Mouse (Mus musculus): ENCODE measurements around the gene Trip4. TPM values are rescaled to one million over a fixed set of nuclear protein-coding genes. Genes with fewer than 3 reads are reported as not detected.

Trip4 gene
- polyA plus RNA-seq, 1 experiment from 2014 or later: 20.4 TPM

DNA sequence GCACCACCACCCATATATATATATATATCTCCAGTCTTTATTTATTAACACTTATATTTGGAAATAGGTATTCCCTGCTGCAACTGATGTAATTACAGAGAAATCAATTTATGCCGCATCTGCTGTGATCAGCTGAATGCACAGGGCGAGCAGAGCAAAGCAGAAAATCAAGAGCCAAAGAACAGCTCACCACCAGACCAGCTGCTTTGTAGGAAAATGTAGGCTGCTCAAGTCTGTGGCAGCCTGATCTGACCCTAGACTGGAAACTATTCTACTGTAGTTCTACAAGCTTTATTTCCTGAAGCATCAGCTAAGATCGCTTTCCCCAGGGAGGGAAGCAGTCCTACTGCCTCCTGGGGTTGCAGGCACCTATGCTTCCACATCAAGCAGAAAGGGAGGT is 115.1 kb downstream of the Trip4 start:
- no peak overlapping the region for H3K9ac ChIP-seq (ENCODE audit: low read depth, low read length)
- no peak overlapping the region for H3K4me2 ChIP-seq (ENCODE audit: low read length)
- peaks cover 6% of the 10 kb centered on the region; the same call in 1 of the 2 replicates for H3K36me3 ChIP-seq (ENCODE audit: insufficient read depth, low read length)
- no peaks in the 10 kb centered on the region for H3K27me3 ChIP-seq (ENCODE audit: insufficient read depth, low read length)
- ATAC-seq (replicated peaks; ENCODE audit: low FRiP score, low read depth) (no peak), DNase-seq (ENCODE audit: low spot score) (no peak)
- TF ChIP-seq CTCF (IDR thresholded peaks at IDR 0.05; ENCODE audit: low read depth): no peak
- 0 out of 2 replicates have a peak, but pooled peaks cover 2% of the 10 kb centered on the region for H3K4me1 ChIP-seq (replicated peaks; ENCODE audit: insufficient read depth, low read length)
- H3K4me3 ChIP-seq (replicated peaks; ENCODE audit: low read depth, low read length): no peak overlapping the region
- WGBS: 80% methylated on average over 3 of the region's 3 CpGs
- no peaks in the 10 kb centered on the region for H3K9me3 ChIP-seq (replicated peaks; ENCODE audit: low read length)
- no peak overlapping the region for H3K27ac ChIP-seq

DNA sequence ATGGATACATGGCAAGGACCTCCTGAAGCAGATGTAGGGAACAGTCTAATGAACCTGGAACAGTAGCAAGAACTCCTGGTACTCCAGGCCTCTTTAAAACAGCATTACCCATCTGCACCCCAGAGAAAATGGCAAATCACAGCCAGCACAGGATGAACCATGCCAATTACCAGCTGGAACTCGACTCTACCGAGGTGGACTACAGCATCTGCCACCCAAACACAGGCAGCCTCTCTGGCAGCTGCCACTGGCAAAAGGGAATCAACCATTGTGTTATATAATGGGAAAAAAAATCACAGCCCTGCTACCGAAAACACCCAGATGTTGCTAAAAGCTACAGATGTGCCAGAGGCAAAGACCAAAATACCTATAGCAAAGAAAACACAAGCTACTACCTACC is 115.5 kb downstream of the Trip4 start:
- 85% methylated on average over 3 of the region's 3 CpGs for WGBS
- peaks cover 6% of the 10 kb centered on the region; the same call in 1 of the 2 replicates for H3K36me3 ChIP-seq (ENCODE audit: insufficient read depth, low read length)
- H3K4me2 ChIP-seq (ENCODE audit: low read length): no peak overlapping the region
- ATAC-seq (replicated peaks; ENCODE audit: low FRiP score, low read depth) (no peak), DNase-seq (ENCODE audit: low spot score) (no peak)
- H3K9ac ChIP-seq (ENCODE audit: low read depth, low read length): no peak overlapping the region
- no peaks in the 10 kb centered on the region for H3K27me3 ChIP-seq (ENCODE audit: insufficient read depth, low read length)
- H3K9me3 ChIP-seq (replicated peaks; ENCODE audit: low read length): no peaks in the 10 kb centered on the region
- H3K27ac ChIP-seq: no peak overlapping the region
- H3K4me1 ChIP-seq (replicated peaks; ENCODE audit: insufficient read depth, low read length): 0 out of 2 replicates have a peak, but pooled peaks cover 2% of the 10 kb centered on the region
- no peak for TF ChIP-seq CTCF (IDR thresholded peaks at IDR 0.05; ENCODE audit: low read depth)
- H3K4me3 ChIP-seq (replicated peaks; ENCODE audit: low read depth, low read length): no peak overlapping the region

DNA sequence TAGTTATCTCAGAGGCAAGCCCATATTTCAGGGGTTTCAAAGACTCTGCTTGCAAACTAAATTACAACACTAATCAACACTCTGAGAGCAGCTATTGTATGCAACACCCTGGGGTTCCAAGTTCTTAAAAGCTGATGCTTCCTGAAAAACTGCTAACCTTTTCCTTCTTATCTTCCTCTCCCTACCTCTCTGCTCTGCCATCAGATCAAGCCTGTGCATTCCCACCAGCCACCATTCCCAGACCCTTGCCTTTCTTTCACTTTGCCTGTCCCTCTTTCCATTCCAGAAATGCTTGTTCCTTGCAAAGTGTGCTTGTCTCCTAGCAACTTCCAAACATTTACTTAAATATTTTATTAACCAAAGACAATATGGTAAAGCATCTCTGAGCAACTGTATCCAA is 116.7 kb downstream of the Trip4 start:
- H3K9me3 ChIP-seq (replicated peaks; ENCODE audit: low read length): no peaks in the 10 kb centered on the region
- H3K4me1 ChIP-seq (replicated peaks; ENCODE audit: insufficient read depth, low read length): 0 out of 2 replicates have a peak, but pooled peaks cover 11% of the 10 kb centered on the region
- ATAC-seq (replicated peaks; ENCODE audit: low FRiP score, low read depth) (no peak), DNase-seq (ENCODE audit: low spot score) (peak; percentile 28)
- TF ChIP-seq CTCF (IDR thresholded peaks at IDR 0.05; ENCODE audit: low read depth): no peak
- H3K9ac ChIP-seq (ENCODE audit: low read depth, low read length): no peak overlapping the region
- H3K27ac ChIP-seq: no peak overlapping the region
- no peaks in the 10 kb centered on the region for H3K27me3 ChIP-seq (ENCODE audit: insufficient read depth, low read length)
- no peak overlapping the region for H3K4me3 ChIP-seq (replicated peaks; ENCODE audit: low read depth, low read length)
- H3K36me3 ChIP-seq (ENCODE audit: insufficient read depth, low read length): peaks cover 6% of the 10 kb centered on the region; the same call in 1 of the 2 replicates
- H3K4me2 ChIP-seq (ENCODE audit: low read length): no peak overlapping the region

DNA sequence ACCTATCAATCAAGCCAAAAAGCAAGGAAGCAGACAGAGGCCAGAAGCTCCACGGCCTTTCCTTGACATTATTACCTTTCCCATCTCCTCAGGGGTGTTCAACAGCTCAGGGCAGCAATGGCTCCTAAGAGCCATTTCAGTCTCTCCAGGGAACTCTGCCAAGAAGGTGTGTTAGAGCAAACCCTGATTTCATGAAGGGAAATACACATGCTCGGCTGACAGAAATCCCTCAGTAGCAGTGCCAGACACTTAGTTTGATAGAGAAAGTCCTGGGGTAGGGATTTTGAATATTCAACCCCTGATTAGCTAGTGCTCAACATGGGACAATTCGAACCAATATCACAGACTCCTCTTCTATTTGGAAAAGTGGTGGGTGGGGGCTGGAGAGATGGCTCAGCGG is 117.5 kb downstream of the Trip4 start:
- Histone ChIP-seq H3K27me3 (ENCODE audit: insufficient read depth, low read length) (no peaks in the 10 kb centered on the region), H3K27ac (no peak overlapping the region), H3K9ac (ENCODE audit: low read depth, low read length) (no peak overlapping the region), H3K4me2 (ENCODE audit: low read length) (no peak overlapping the region), H3K4me1 (replicated peaks; ENCODE audit: insufficient read depth, low read length) (0 out of 2 replicates have a peak, but pooled peaks cover 11% of the 10 kb centered on the region), H3K4me3 (replicated peaks; ENCODE audit: low read depth, low read length) (no peak overlapping the region), H3K36me3 (ENCODE audit: insufficient read depth, low read length) (peaks cover 6% of the 10 kb centered on the region; the same call in 1 of the 2 replicates), H3K9me3 (replicated peaks; ENCODE audit: low read length) (no peaks in the 10 kb centered on the region)
- TF ChIP-seq CTCF (IDR thresholded peaks at IDR 0.05; ENCODE audit: low read depth): no peak
- WGBS: 67% methylated on average over 4 of the region's 4 CpGs
- ATAC-seq (replicated peaks; ENCODE audit: low FRiP score, low read depth): no peak
- DNase-seq (ENCODE audit: low spot score): no peak

DNA sequence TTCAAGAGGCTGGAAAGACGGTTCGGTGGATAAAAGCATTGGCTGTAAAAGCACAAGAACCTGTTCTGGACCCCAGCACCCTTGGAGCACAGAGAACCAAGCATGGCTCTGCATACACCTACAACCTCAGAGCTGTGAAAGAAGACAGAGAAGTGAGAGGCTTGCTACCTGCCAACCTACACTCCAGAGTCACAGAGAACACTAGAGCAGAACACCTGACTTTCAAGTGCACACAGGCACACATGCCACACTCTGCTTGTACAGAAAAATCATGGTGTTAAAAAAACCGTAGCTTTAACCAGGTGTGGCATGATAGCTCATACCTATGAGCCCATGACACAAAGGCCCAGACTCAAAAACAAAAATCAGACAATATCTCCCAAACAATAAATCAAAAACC is 118.8 kb downstream of the Trip4 start:
- no peak for TF ChIP-seq CTCF (IDR thresholded peaks at IDR 0.05; ENCODE audit: low read depth)
- Histone ChIP-seq H3K9ac (ENCODE audit: low read depth, low read length) (no peak overlapping the region), H3K27ac (no peak overlapping the region), H3K9me3 (replicated peaks; ENCODE audit: low read length) (no peaks in the 10 kb centered on the region), H3K4me1 (replicated peaks; ENCODE audit: insufficient read depth, low read length) (0 out of 2 replicates have a peak, but pooled peaks cover 11% of the 10 kb centered on the region), H3K36me3 (ENCODE audit: insufficient read depth, low read length) (peaks cover 4% of the 10 kb centered on the region; the same call in 1 of the 2 replicates), H3K4me3 (replicated peaks; ENCODE audit: low read depth, low read length) (no peak overlapping the region), H3K27me3 (ENCODE audit: insufficient read depth, low read length) (no peaks in the 10 kb centered on the region), H3K4me2 (ENCODE audit: low read length) (no peak overlapping the region)
- ATAC-seq (replicated peaks; ENCODE audit: low FRiP score, low read depth) (no peak), DNase-seq (ENCODE audit: low spot score) (no peak)
- WGBS: 94% methylated on average over 3 of the region's 3 CpGs

DNA sequence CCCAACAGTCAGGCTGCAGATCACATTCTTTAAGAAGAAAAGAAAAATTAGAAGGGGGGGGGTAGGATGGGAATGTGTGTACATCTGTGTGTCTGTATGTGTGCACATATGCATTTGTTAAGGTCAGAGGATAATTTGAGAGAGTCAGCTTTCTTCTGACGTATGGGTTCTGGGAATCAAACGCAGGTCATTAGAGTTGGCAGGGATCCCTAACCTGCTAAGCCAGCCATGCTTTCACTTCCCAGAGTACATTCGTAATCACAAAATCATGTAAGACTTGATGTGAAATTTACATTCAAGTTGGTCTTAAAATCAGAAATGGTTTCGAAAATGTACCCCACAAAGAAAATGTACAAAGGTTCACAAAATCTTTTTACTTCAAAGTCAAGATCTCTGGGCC is 120.0 kb downstream of the Trip4 start:
- no peak overlapping the region for H3K27ac ChIP-seq
- no peak overlapping the region for H3K9ac ChIP-seq (ENCODE audit: low read depth, low read length)
- DNase-seq (ENCODE audit: low spot score) (no peak), ATAC-seq (replicated peaks; ENCODE audit: low FRiP score, low read depth) (no peak)
- no peaks in the 10 kb centered on the region for H3K36me3 ChIP-seq (ENCODE audit: insufficient read depth, low read length)
- no peak for TF ChIP-seq CTCF (IDR thresholded peaks at IDR 0.05; ENCODE audit: low read depth)
- H3K9me3 ChIP-seq (replicated peaks; ENCODE audit: low read length): no peaks in the 10 kb centered on the region
- no peaks in the 10 kb centered on the region for H3K27me3 ChIP-seq (ENCODE audit: insufficient read depth, low read length)
- no peak overlapping the region for H3K4me2 ChIP-seq (ENCODE audit: low read length)
- 0 out of 2 replicates have a peak, but pooled peaks cover 11% of the 10 kb centered on the region for H3K4me1 ChIP-seq (replicated peaks; ENCODE audit: insufficient read depth, low read length)
- H3K4me3 ChIP-seq (replicated peaks; ENCODE audit: low read depth, low read length): no peak overlapping the region
- 68% methylated on average over 4 of the region's 4 CpGs for WGBS

DNA sequence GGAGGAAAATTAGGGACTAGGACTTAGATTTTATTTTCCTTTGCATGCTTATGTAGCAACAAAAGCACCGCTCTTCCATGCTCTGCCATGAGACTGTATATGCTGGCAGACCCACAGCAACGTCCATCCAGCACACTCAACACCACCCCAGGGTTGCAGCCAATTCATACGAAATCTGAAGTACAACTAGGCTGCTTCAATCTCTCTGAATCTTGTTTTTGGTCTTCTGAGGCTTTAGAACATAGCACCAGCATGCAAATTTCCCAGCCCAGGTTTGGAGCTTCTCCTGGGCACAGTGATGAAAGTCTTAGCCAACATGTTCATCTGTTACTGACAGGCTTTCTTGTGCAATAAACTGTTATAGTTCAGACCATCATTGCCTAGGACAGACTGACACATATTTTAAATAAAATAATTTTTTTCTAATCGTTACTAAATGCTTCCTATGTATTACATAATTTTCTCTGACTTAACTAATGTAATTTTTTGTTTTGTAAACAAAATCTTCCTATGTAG is 120.7 kb downstream of the Trip4 start:
- Histone ChIP-seq H3K4me3 (replicated peaks; ENCODE audit: low read depth, low read length) (no peak overlapping the region), H3K36me3 (ENCODE audit: insufficient read depth, low read length) (no peaks in the 10 kb centered on the region), H3K9ac (ENCODE audit: low read depth, low read length) (no peak overlapping the region), H3K27ac (peak overlapping the region; percentile 55), H3K9me3 (replicated peaks; ENCODE audit: low read length) (no peaks in the 10 kb centered on the region), H3K4me2 (ENCODE audit: low read length) (no peak overlapping the region), H3K27me3 (ENCODE audit: insufficient read depth, low read length) (no peaks in the 10 kb centered on the region), H3K4me1 (replicated peaks; ENCODE audit: insufficient read depth, low read length) (0 out of 2 replicates have a peak, but pooled peaks cover 11% of the 10 kb centered on the region)
- ATAC-seq (replicated peaks; ENCODE audit: low FRiP score, low read depth) (no peak), DNase-seq (ENCODE audit: low spot score) (no peak)
- no peak for TF ChIP-seq CTCF (IDR thresholded peaks at IDR 0.05; ENCODE audit: low read depth)
- 71% methylated on average over 4 of the region's 4 CpGs for WGBS
